Mouse (Mus musculus) bone marrow macrophage, adult 2 months (primary cell): ENCODE measurements around the gene Ddx39b.

Experiments
- CTCF ChIP-seq: IDR thresholded peaks from 2 replicates; pipeline ENCODE4 v1.5.1; 2012; ENCODE audit warnings: low read depth, mild to moderate bottlenecking, low read length, moderate library complexity
- POLR2A ChIP-seq: IDR thresholded peaks from 2 replicates; pipeline ENCODE4 v1.6.1; 2012; ENCODE audit warnings: mild to moderate bottlenecking, low read depth, low read length, borderline replicate concordance

- TF ChIP-seq CTCF, result no peak
- TF ChIP-seq POLR2A, result no peak
Measured at GRCm38 (mm10) chr17:35213071-35213470, 28.5 kb upstream of the Ddx39b start.
